Mouse (Mus musculus) liver, embryonic 14.5 days (tissue): Measurements from ENCODE around the gene Usf3.

Experiments used
- CTCF ChIP-seq: IDR thresholded peaks from 2 replicates; pipeline ENCODE4 v1.5.1; 2016; ENCODE audit warnings: antibody characterized with exemption, low read depth, control low read depth
- EP300 ChIP-seq: IDR thresholded peaks from 2 replicates; pipeline ENCODE4 v1.6.1; 2016; ENCODE audit warnings: antibody characterized with exemption, low read depth

DNA sequence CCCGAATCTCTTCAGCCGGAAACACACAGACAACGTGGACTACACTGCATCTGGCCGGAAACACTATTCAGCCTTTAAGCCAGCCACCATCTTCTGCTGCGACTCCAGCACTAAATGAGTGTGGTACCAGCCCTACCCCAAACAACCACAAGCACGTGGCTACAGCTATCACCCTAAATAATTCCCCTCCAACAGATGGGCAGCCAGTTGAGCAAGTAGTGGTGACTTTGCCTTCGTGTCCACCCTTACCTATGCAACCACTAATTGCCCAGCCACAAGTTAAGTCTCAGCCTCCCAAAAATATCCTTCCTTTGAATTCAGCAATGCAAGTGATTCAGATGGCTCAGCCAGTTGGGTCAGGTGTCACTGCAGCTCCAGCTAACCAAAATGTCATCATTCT, 43.4 kb downstream of the Usf3 start:
- TF ChIP-seq CTCF (no peak), EP300 (no peak)
